Mouse (Mus musculus) liver, embryonic 16.5 days (tissue): ENCODE results near the gene Pmm1. TPM values are rescaled to one million over a fixed set of nuclear protein-coding genes. Genes with fewer than 3 reads are reported as not detected.

Source experiments
- ATAC-seq: fragments of 200-750 bp; cut with Nextera tagmentation; 2 replicates; pipeline ENCODE4 v1.8.0; 2017; ENCODE audit warnings: low read depth, mild to moderate bottlenecking, moderate number of reproducible peaks, moderate library complexity
- H3K27ac ChIP-seq: fragments of 300-500 bp; sonication (generic); 2 replicates; pipeline ENCODE4 v1.5.1; 2014; ENCODE audit warnings: mild to moderate bottlenecking, low read length
- H3K27me3 ChIP-seq: fragments of 300-500 bp; sonication (generic); 2 replicates; pipeline ENCODE4 v1.6.1; 2014; ENCODE audit warnings: low read depth, low read length, mixed read lengths; ENCODE audit not compliant: control insufficient read depth, insufficient read depth
- H3K36me3 ChIP-seq: fragments of 300-500 bp; sonication (generic); 2 replicates; pipeline ENCODE4 v1.6.1; 2014; ENCODE audit warnings: mild to moderate bottlenecking; ENCODE audit not compliant: control insufficient read depth, insufficient read depth
- H3K4me1 ChIP-seq: fragments of 300-500 bp; sonication (generic); 2 replicates; pipeline ENCODE4 v1.6.1; 2014; ENCODE audit warnings: low read depth, low read length, mixed read lengths; ENCODE audit not compliant: control insufficient read depth
- H3K4me2 ChIP-seq: fragments of 300-500 bp; sonication (generic); 2 replicates; pipeline ENCODE4 v1.6.1; 2014; ENCODE audit warnings: low read depth, low read length, mixed read lengths
- H3K4me3 ChIP-seq: fragments of 300-500 bp; sonication (generic); 2 replicates; pipeline ENCODE4 v1.5.1; 2014; ENCODE audit warnings: low read depth, mild to moderate bottlenecking, low read length
- H3K9ac ChIP-seq: fragments of 300-500 bp; sonication (generic); 2 replicates; pipeline ENCODE4 v1.6.1; 2014; ENCODE audit warnings: low read depth, low read length
- H3K9me3 ChIP-seq: fragments of 300-500 bp; sonication (generic); replicated peaks from 2 replicates; pipeline ENCODE4 v1.6.1; 2016; ENCODE audit warnings: low read length; ENCODE audit not compliant: control insufficient read depth
- WGBS: fragments of 180-500 bp; shearing (Covaris S2); extraction: QIAGEN DNeasy Blood & Tissue Kit; methylation state at CpG from one replicate; pipeline ENCODE4 v1.1.7; 2014; ENCODE audit not compliant: insufficient replicate concordance; 5-methylcytosine and 5-hydroxymethylcytosine counted together
- polyA plus RNA-seq: library from polyadenylated mRNA; unstranded; fragments of >200 nt; fragmentation: Nextera tagmentation; extraction: Ambion mirVana; gene quantifications from 2 replicates; pipeline ENCODE4 v1.2.1, GENCODE M21; 2015

The Pmm1 gene
- polyA plus RNA-seq, 1 experiment from 2014 or later: 13.6 TPM

GRCm38 (mm10) chr15:81950716-81951115, 10.0 kb downstream of the Pmm1 start:
- no peak overlapping the region for H3K4me3 ChIP-seq
- H3K4me2 ChIP-seq: no peak overlapping the region
- no peaks in the 10 kb centered on the region for H3K4me1 ChIP-seq
- no peak overlapping the region for H3K27ac ChIP-seq
- ATAC-seq: no peak
- no peaks in the 10 kb centered on the region for H3K36me3 ChIP-seq
- H3K9ac ChIP-seq: no peak overlapping the region
- WGBS: 74% methylated on average over 5 of the region's 5 CpGs
- no peaks in the 10 kb centered on the region for H3K9me3 ChIP-seq
- no peaks in the 10 kb centered on the region for H3K27me3 ChIP-seq

DNA sequence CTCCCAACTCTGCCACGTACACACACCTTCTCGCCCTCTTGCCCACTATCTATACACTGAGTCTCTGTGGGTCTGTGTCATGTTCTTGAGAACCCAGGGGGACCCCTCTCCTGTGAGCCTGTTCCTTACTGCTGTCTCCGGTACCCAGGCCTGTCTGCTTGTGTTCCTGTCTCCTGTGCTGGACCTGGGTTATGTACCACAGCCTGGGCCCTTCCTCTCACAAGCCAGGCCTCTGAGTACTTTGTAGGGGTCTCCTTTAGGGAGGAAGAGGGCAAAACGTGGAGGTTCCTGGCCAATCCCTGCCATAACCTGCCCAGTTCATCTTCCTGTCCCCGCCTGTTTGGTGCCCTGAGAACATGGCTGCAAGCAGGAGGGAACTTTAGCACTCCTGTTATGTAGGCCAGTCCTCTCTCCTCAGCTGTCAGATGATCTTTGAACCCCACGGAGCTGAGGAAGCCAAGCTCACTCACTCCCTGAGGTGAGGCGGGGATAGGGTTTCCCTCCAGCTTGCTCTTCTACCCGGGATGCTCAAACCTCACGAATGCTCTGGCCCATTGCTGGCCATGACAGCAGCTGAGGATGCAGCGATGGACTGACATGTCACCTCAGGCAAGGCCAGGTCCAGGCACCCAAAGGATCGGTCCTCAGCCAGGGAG, 11.1 kb downstream of the Pmm1 start:
- no peak overlapping the region for H3K9ac ChIP-seq
- H3K4me2 ChIP-seq: no peak overlapping the region
- no peak for ATAC-seq
- no peaks in the 10 kb centered on the region for H3K4me1 ChIP-seq
- H3K27me3 ChIP-seq: no peaks in the 10 kb centered on the region
- no peaks in the 10 kb centered on the region for H3K9me3 ChIP-seq
- 66% methylated on average over 11 of the region's 11 CpGs for WGBS
- no peaks in the 10 kb centered on the region for H3K36me3 ChIP-seq
- no peak overlapping the region for H3K27ac ChIP-seq
- H3K4me3 ChIP-seq: no peak overlapping the region

DNA sequence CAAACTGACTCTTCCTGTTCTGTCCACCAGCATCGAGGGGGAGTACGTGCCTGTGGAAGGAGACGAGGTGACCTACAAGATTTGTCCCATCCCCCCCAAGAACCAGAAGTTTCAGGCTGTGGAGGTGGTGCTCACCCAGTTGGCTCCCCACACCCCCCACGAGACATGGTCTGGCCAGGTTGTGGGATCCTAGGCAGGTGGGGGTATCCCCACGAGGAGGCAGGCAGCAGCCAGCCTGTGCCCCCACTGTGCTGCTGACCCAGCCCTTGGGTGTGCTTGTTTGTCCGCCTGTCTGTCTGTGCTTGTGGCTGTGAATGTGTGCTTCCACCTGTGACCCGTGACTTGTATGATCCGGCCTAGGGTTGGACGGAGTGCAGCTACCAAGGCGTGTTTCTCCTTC, 11.7 kb downstream of the Pmm1 start:
- Histone ChIP-seq H3K4me1 (no peaks in the 10 kb centered on the region), H3K9ac (no peak overlapping the region), H3K4me3 (no peak overlapping the region), H3K4me2 (no peak overlapping the region), H3K27me3 (no peaks in the 10 kb centered on the region), H3K36me3 (no peaks in the 10 kb centered on the region), H3K27ac (no peak overlapping the region), H3K9me3 (no peaks in the 10 kb centered on the region)
- ATAC-seq: no peak
- WGBS: 68% methylated on average over 10 of the region's 10 CpGs

DNA sequence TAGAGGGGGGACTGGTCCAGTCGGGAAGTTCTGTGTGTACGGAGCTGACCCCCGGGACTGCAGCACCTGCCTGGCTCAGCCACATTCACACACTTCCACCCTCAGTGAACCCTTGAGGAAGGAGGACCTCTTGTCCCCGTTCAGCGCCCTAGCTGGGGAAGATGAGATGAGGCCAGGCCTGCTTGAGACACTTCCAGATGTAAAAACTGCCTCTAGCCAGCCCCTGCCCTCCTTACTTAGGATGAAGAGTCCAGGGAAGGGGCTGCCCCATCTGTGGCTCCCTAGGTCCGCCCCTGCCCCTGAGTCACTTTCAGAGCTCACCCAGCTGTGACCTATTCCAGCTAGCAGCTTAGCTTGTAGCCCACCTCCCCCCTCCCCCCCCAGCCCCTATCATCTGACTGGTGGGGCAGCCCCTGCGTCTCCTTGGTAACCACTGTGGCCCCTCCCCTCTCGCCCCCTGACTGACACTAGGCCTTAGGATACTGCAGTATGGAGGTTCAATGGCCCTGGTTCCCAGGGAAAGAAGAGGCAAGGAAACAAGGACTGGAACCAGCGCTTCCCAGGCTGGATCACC, 17.5 kb downstream of the Pmm1 start:
- no peak overlapping the region for H3K9ac ChIP-seq
- peaks cover 3% of the 10 kb centered on the region; the same call in 1 of the 2 replicates for H3K27me3 ChIP-seq
- H3K4me1 ChIP-seq: peaks cover 5% of the 10 kb centered on the region
- no peak overlapping the region for H3K27ac ChIP-seq
- no peak overlapping the region for H3K4me2 ChIP-seq
- no peaks in the 10 kb centered on the region for H3K9me3 ChIP-seq
- ATAC-seq: no peak
- H3K36me3 ChIP-seq: no peaks in the 10 kb centered on the region
- WGBS: 34% methylated on average over 9 of the region's 9 CpGs
- no peak overlapping the region for H3K4me3 ChIP-seq

GRCm38 (mm10) chr15:81941010-81941409, 19.7 kb downstream of the Pmm1 start:
- Histone ChIP-seq H3K27ac (no peak overlapping the region), H3K9ac (no peak overlapping the region), H3K36me3 (no peaks in the 10 kb centered on the region), H3K4me2 (no peak overlapping the region), H3K4me1 (peaks cover 5% of the 10 kb centered on the region), H3K27me3 (peaks cover 19% of the 10 kb centered on the region), H3K9me3 (no peaks in the 10 kb centered on the region), H3K4me3 (no peak overlapping the region)
- WGBS: 77% methylated on average over 2 of the region's 2 CpGs
- no peak for ATAC-seq

DNA sequence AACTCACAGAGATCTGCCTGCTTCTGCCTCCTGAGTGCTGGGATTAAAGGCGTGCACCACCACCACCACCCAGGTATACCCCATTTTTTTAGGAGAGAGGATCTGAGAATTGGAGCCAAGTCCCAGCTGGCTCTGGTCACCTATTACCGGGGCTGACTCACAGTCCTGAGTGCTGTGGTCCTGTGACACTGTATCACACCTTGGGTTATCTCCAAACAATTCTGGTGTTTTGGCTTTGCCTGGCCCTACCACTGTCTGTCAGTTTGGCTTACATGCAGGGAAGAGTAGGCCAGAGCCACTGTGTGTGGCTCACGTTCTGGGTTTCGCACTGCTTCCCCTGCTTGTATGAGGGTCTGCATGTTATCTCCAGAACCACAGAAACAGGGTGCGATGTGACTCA, 20.5 kb downstream of the Pmm1 start:
- Histone ChIP-seq H3K27me3 (peaks cover 19% of the 10 kb centered on the region), H3K9me3 (no peaks in the 10 kb centered on the region), H3K4me1 (peaks cover 5% of the 10 kb centered on the region), H3K36me3 (no peaks in the 10 kb centered on the region), H3K9ac (no peak overlapping the region), H3K4me3 (no peak overlapping the region), H3K27ac (no peak overlapping the region), H3K4me2 (no peak overlapping the region)
- WGBS: 76% methylated on average over 5 of the region's 5 CpGs
- no peak for ATAC-seq

- Histone ChIP-seq H3K4me2 (no peak overlapping the region), H3K9me3 (no peaks in the 10 kb centered on the region), H3K36me3 (no peaks in the 10 kb centered on the region), H3K9ac (no peak overlapping the region), H3K4me1 (peaks cover 5% of the 10 kb centered on the region), H3K27me3 (peaks cover 19% of the 10 kb centered on the region), H3K27ac (no peak overlapping the region), H3K4me3 (no peak overlapping the region)
- 38% methylated on average over 4 of the region's 4 CpGs for WGBS
- peak; percentile 63 for ATAC-seq
These were observed 21.0 kb downstream of the Pmm1 start for GRCm38 (mm10) chr15:81939774-81940173.

GRCm38 (mm10) chr15:81939157-81939715, 21.5 kb downstream of the Pmm1 start:
- ATAC-seq: no peak
- Histone ChIP-seq H3K4me1 (peaks cover 5% of the 10 kb centered on the region), H3K9ac (no peak overlapping the region), H3K4me3 (no peak overlapping the region), H3K9me3 (no peaks in the 10 kb centered on the region), H3K4me2 (no peak overlapping the region), H3K36me3 (no peaks in the 10 kb centered on the region), H3K27me3 (peaks cover 19% of the 10 kb centered on the region), H3K27ac (no peak overlapping the region)
- 80% methylated on average over 10 of the region's 10 CpGs for WGBS

- 25% methylated on average over 2 of the region's 2 CpGs for WGBS
- H3K4me3 ChIP-seq: no peak overlapping the region
- H3K9me3 ChIP-seq: no peaks in the 10 kb centered on the region
- no peak overlapping the region for H3K27ac ChIP-seq
- no peak; the same call in 1 of the 2 replicates for ATAC-seq
- H3K9ac ChIP-seq: no peak overlapping the region
- no peaks in the 10 kb centered on the region for H3K36me3 ChIP-seq
- H3K27me3 ChIP-seq: peaks cover 16% of the 10 kb centered on the region
- peaks cover 6% of the 10 kb centered on the region for H3K4me1 ChIP-seq
- no peak overlapping the region for H3K4me2 ChIP-seq
These were observed 22.5 kb downstream of the Pmm1 start for GRCm38 (mm10) chr15:81938246-81938645.
